Mouse (Mus musculus): Measurements from ENCODE around the gene Col1a1.

DNA sequence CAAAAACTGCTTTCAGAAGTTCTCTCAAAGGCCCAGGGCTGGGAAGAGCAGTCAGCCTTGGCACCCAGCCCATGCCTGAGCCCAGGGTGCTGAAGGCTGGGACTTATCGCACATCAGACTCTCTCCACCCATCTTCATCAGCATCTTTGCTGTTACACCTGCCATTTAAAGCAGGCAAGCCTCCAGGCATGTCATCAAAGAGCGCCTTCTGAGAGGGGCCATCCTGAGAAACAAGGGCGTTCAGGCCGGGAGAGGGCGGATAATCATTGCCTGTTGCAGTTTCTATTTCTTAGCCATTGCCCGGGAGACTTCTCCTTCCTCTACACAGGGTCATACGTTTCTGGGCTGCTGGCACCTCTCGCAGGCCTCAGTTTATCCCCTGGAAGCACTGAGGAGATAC lies 51.8 kb downstream of the Col1a1 start:
- no peak for TF ChIP-seq CTCF (IDR thresholded peaks at IDR 0.05; ENCODE audit: control insufficient read depth, insufficient read depth, insufficient read length)
- no peak for TF ChIP-seq MAX (IDR thresholded peaks at IDR 0.05)
- TF ChIP-seq USF1 (IDR thresholded peaks at IDR 0.05; ENCODE audit: low read depth) = no peak

Data from C2C12 (cell line).